Mouse (Mus musculus) olfactory bulb, adult 2 months (tissue): ENCODE results near the gene Gvin1. TPM values are rescaled to one million over a fixed set of nuclear protein-coding genes. Genes with fewer than 3 reads are reported as not detected.
"Not testable (repeated sequence)": the region's sequence is repeated elsewhere in the genome, so short reads cannot be mapped to it uniquely, and the experiment has no call there.

Experiments used
- H3K27ac ChIP-seq: fragments of 200-500 bp; 2 replicates; pipeline ENCODE4 v1.5.1; 2012; ENCODE audit warnings: low read depth, low read length; ENCODE audit not compliant: insufficient read depth
- H3K4me1 ChIP-seq: fragments of 200-500 bp; 2 replicates; pipeline ENCODE4 v1.6.1; 2012; ENCODE audit warnings: low read length; ENCODE audit not compliant: control insufficient read depth, insufficient read depth
- H3K4me3 ChIP-seq: fragments of 200-500 bp; 2 replicates; pipeline ENCODE4 v1.5.1; 2012; ENCODE audit warnings: mild to moderate bottlenecking, low read depth, low read length, moderate library complexity; ENCODE audit not compliant: insufficient read depth
- WGBS: fragments of 180-500 bp; shearing (Covaris S2); methylation state at CpG from one replicate; pipeline ENCODE4 v1.1.7; 2018; 5-methylcytosine and 5-hydroxymethylcytosine counted together
- polyA plus RNA-seq: library from polyadenylated mRNA; stranded (reverse); fragments of >200 nt; gene quantifications from 2 replicates; pipeline ENCODE4 v1.2.4, GENCODE M21; 2012; ENCODE audit warnings: low replicate concordance; ENCODE audit not compliant: missing spikeins, insufficient read depth, insufficient read length

Gvin1 gene
- polyA plus RNA-seq, 1 experiment, result not detected

DNA sequence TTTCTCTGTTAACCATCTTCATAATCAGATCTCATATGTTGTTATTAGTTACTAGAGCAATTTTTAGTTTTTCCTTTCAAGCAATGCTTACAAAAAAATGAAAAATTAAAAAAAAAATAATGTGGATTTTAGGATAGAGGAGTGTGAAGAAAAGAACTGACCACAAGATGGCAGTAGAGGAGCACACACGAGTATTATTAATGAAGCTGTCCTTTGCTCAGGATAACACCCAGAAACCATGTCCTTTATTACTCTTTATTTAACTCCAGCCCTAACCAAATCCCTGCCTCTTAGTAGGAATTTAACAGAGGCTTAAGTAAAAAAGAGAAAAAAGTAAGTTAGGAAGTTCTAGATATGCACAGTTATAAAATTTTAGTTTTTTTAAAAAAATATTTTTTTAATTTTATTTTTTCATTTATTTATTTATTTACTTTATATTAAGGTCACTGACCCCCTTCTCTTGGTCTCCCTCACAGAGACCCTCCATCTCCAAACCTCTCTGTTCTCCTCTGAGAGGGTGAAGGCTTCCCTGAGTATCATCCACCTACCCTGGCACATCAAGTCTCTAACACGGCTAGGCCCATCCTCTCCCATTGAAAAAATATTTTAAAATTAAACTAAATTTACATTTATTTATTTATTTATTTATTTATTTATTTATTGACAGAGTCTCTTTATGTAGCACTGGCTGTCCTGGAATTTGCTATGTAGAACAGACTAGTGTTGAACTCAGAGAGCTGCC lies 69.9 kb downstream of the Gvin1 start:
- not testable (repeated sequence) for H3K4me1 ChIP-seq, H3K4me3 ChIP-seq, H3K27ac ChIP-seq
- 100% methylated on average over 1 of the region's 2 CpGs for WGBS

DNA sequence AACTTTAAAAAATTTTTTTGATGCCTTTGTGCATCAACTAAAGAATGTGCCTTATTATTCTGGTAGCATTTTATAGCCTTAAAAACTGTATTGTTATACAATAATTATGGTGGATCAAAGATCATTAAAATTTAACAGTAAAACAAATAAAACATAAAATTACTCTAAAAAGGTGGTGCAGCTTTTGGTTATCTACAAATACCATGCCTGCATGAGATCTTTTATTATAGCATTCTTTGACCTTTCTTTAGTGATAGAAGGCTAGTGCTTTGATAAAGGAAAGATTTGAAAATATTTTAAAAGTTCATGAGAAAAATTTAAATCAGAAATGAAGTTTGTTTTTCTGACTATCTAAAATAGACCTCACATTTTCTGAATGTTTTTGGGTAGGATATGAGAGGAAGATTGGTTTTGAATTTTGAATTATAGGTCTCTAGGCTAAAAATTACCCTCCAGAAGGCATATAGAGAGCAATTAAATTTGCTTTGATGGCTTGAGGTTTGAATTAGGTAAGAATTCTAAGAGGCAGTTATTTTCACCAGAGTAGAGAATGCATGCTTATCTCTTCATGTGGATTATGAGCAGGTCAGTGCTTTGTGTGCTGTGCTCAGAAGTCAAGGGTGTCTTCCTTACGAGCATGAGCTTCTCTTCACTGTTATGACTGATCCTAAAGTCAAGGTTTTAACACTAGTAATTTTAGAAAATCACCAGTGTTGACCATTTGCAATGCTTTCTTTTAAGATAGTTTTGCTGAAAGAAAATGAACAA lies 73.8 kb downstream of the Gvin1 start:
- H3K4me3 ChIP-seq, H3K27ac ChIP-seq, H3K4me1 ChIP-seq: not testable (repeated sequence)
- WGBS, result no CpG with 5 or more reads among the region's 1 CpGs

DNA sequence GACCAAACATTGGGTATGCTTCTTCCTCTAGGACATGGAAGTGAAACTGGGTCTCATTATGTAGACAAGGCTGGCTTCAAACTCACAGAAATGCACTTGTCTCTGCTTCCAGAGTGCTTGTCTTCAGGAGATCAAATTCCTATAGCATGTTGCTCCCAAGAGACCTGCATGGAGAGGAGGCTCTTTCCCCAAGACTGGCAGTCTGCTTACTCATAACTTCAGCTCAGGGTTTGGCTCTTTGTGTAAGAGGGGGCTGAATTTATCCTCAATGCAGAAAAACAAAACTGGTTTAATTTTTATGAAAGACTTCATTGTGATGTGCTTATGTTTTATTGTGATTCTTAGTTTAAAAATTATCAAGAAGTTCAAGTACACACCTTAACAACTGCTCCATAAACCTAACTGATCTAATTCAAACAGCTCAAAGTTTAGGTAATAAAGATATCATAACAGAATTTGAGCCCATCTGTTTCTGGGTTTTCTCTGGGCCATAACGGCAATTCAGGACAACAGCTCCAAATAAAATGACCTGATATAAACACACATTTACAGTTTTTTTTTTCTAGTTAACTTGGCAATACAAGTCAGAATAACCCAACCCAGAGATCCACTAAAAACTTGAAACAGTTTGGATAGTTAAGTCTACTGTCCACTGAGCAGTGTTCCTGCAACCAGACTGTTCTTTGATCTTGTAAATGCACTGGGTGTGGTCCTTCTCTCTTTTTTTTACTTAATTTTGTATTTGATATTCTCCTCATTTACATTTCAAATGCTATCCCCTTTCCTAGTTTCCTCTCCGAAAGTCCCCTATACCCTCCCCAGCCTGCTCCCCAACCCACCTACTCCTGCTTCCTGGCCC lies 97.8 kb downstream of the Gvin1 start:
- not testable (repeated sequence) for H3K4me1 ChIP-seq, H3K4me3 ChIP-seq, H3K27ac ChIP-seq
- no CpG with 5 or more reads among the region's 2 CpGs for WGBS
